Mouse (Mus musculus): ENCODE data around the gene Trip4. TPM values are rescaled to one million over a fixed set of nuclear protein-coding genes. Genes with fewer than 3 reads are reported as not detected.
A peak's percentile ranks its signal among the peaks of the same experiment; 100 is the strongest.

Trip4 gene
- polyA plus RNA-seq, 1 experiment from 2014 or later, result 27.5 TPM

DNA sequence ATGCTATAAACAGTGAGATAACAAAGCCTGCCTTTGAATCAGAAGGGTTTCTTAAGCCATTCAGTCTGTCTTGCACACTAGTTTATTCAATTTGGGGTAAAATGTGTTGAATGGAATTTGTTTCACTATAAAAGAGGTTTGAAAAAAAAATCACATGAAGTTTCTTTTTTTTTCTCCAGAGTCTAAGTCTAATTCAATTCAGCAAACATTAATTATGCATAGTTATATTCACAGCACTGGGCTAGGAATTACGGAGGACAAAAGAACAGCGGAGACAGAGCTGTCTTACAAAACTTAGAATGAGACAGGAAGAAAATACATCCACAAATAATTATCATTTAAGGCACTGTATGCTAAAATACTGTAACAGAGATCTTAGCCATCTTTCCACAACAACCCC, 90.2 kb downstream of the Trip4 start:
- no peaks in the 10 kb centered on the region for H3K27me3 ChIP-seq (replicated peaks; ENCODE audit: control insufficient read depth, insufficient read depth, low read length)
- H3K4me3 ChIP-seq (replicated peaks; ENCODE audit: low read length), result no peak overlapping the region
- H3K9ac ChIP-seq (replicated peaks; ENCODE audit: low read depth, low read length), result no peak overlapping the region; the same call in 1 of the 2 replicates
- peak; percentile 70; the same call in 1 of the 2 replicates for ATAC-seq
- H3K27ac ChIP-seq (ENCODE audit: low read length), result peak overlapping the region; percentile 75
- no peaks in the 10 kb centered on the region; the same call in 1 of the 2 replicates for H3K36me3 ChIP-seq (ENCODE audit: control insufficient read depth, insufficient read depth)
- H3K4me2 ChIP-seq (ENCODE audit: low read length), result no peak overlapping the region
- 6% methylated on average over 2 of the region's 2 CpGs for WGBS
- H3K4me1 ChIP-seq (replicated peaks; ENCODE audit: control insufficient read depth, insufficient read depth, low read length), result peaks cover 18% of the 10 kb centered on the region
- H3K9me3 ChIP-seq (ENCODE audit: control insufficient read depth, low read length), result no peaks in the 10 kb centered on the region

- Histone ChIP-seq H3K4me2 (ENCODE audit: low read length) (no peak overlapping the region), H3K27ac (ENCODE audit: low read length) (no peak overlapping the region), H3K4me1 (replicated peaks; ENCODE audit: control insufficient read depth, insufficient read depth, low read length) (peaks cover 3% of the 10 kb centered on the region; the same call in 1 of the 2 replicates), H3K4me3 (replicated peaks; ENCODE audit: low read length) (no peak overlapping the region), H3K9ac (replicated peaks; ENCODE audit: low read depth, low read length) (no peak overlapping the region), H3K27me3 (replicated peaks; ENCODE audit: control insufficient read depth, insufficient read depth, low read length) (no peaks in the 10 kb centered on the region), H3K36me3 (ENCODE audit: control insufficient read depth, insufficient read depth) (no peaks in the 10 kb centered on the region; the same call in 1 of the 2 replicates), H3K9me3 (ENCODE audit: control insufficient read depth, low read length) (no peaks in the 10 kb centered on the region)
- ATAC-seq, result no peak
- WGBS, result 41% methylated on average over 2 of the region's 2 CpGs
These were observed 95.8 kb downstream of the Trip4 start for GRCm38 (mm10) chr9:65812841-65813240.

DNA sequence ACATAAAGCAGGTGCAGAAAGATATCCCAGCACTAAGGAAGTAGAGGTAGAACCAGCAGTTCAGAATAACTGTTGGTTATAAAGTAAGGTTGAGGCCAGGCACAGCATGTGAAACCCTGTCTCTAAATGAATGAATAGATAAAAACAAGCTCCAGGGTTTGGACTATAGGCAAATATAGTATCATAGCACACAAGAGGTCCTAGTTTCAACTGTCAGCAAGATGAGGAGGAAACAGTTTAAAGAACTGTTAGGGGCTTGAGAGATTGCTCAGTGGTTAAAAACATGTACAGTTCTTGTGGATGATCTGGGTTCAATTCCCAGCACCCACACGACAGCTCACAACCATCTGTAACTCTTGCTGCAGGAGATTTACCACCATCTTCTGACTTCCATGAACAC, 96.8 kb downstream of the Trip4 start:
- no peaks in the 10 kb centered on the region; the same call in 1 of the 2 replicates for H3K36me3 ChIP-seq (ENCODE audit: control insufficient read depth, insufficient read depth)
- H3K9ac ChIP-seq (replicated peaks; ENCODE audit: low read depth, low read length), result no peak overlapping the region
- H3K27ac ChIP-seq (ENCODE audit: low read length), result no peak overlapping the region
- 90% methylated on average over 1 of the region's 1 CpGs for WGBS
- ATAC-seq, result no peak
- H3K4me3 ChIP-seq (replicated peaks; ENCODE audit: low read length), result no peak overlapping the region
- no peak overlapping the region for H3K4me2 ChIP-seq (ENCODE audit: low read length)
- no peaks in the 10 kb centered on the region for H3K9me3 ChIP-seq (ENCODE audit: control insufficient read depth, low read length)
- peaks cover 10% of the 10 kb centered on the region for H3K4me1 ChIP-seq (replicated peaks; ENCODE audit: control insufficient read depth, insufficient read depth, low read length)
- no peaks in the 10 kb centered on the region for H3K27me3 ChIP-seq (replicated peaks; ENCODE audit: control insufficient read depth, insufficient read depth, low read length)

DNA sequence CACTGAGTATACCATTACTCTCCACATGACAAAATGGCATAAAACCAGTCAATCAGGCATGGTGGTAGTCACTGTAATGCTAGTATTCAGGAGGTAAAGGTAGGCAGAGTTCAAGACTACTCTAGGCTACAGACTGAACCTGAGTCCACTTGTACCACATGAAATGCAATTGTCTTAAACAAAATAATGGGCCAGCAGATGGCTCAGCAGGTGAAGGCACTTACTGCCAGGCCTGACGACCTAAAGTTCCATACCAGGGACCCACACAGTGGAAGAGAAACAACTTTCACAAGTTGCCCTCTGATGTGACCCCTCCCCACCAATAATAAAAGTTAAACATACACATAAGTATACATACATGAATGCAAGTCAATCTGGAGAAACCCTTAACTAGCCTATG, 100.8 kb downstream of the Trip4 start:
- H3K4me1 ChIP-seq (replicated peaks; ENCODE audit: control insufficient read depth, insufficient read depth, low read length), result peaks cover 8% of the 10 kb centered on the region
- no peak overlapping the region for H3K9ac ChIP-seq (replicated peaks; ENCODE audit: low read depth, low read length)
- H3K27me3 ChIP-seq (replicated peaks; ENCODE audit: control insufficient read depth, insufficient read depth, low read length), result no peaks in the 10 kb centered on the region
- no peak overlapping the region for H3K4me2 ChIP-seq (ENCODE audit: low read length)
- H3K36me3 ChIP-seq (ENCODE audit: control insufficient read depth, insufficient read depth), result no peaks in the 10 kb centered on the region
- no peak for ATAC-seq
- no peaks in the 10 kb centered on the region for H3K9me3 ChIP-seq (ENCODE audit: control insufficient read depth, low read length)
- H3K27ac ChIP-seq (ENCODE audit: low read length), result no peak overlapping the region
- no peak overlapping the region for H3K4me3 ChIP-seq (replicated peaks; ENCODE audit: low read length)
- 55% methylated on average over 1 of the region's 1 CpGs for WGBS

GRCm38 (mm10) chr9:65807251-65807650, 101.3 kb downstream of the Trip4 start:
- no peaks in the 10 kb centered on the region for H3K27me3 ChIP-seq (replicated peaks; ENCODE audit: control insufficient read depth, insufficient read depth, low read length)
- no peak overlapping the region for H3K4me3 ChIP-seq (replicated peaks; ENCODE audit: low read length)
- ATAC-seq, result no peak
- H3K4me1 ChIP-seq (replicated peaks; ENCODE audit: control insufficient read depth, insufficient read depth, low read length), result peaks cover 8% of the 10 kb centered on the region
- no peaks in the 10 kb centered on the region for H3K36me3 ChIP-seq (ENCODE audit: control insufficient read depth, insufficient read depth)
- no peak overlapping the region for H3K9ac ChIP-seq (replicated peaks; ENCODE audit: low read depth, low read length)
- H3K27ac ChIP-seq (ENCODE audit: low read length), result no peak overlapping the region
- no peaks in the 10 kb centered on the region for H3K9me3 ChIP-seq (ENCODE audit: control insufficient read depth, low read length)
- no peak overlapping the region for H3K4me2 ChIP-seq (ENCODE audit: low read length)
- 19% methylated on average over 5 of the region's 5 CpGs for WGBS

GRCm38 (mm10) chr9:65799770-65800169, 108.8 kb downstream of the Trip4 start:
- Histone ChIP-seq H3K27ac (ENCODE audit: low read length) (no peak overlapping the region), H3K4me2 (ENCODE audit: low read length) (no peak overlapping the region), H3K27me3 (replicated peaks; ENCODE audit: control insufficient read depth, insufficient read depth, low read length) (no peaks in the 10 kb centered on the region), H3K4me1 (replicated peaks; ENCODE audit: control insufficient read depth, insufficient read depth, low read length) (peaks cover 15% of the 10 kb centered on the region), H3K9ac (replicated peaks; ENCODE audit: low read depth, low read length) (no peak overlapping the region), H3K36me3 (ENCODE audit: control insufficient read depth, insufficient read depth) (no peaks in the 10 kb centered on the region), H3K9me3 (ENCODE audit: control insufficient read depth, low read length) (no peaks in the 10 kb centered on the region), H3K4me3 (replicated peaks; ENCODE audit: low read length) (no peak overlapping the region)
- WGBS, result 80% methylated on average over 4 of the region's 4 CpGs
- no peak for ATAC-seq

DNA sequence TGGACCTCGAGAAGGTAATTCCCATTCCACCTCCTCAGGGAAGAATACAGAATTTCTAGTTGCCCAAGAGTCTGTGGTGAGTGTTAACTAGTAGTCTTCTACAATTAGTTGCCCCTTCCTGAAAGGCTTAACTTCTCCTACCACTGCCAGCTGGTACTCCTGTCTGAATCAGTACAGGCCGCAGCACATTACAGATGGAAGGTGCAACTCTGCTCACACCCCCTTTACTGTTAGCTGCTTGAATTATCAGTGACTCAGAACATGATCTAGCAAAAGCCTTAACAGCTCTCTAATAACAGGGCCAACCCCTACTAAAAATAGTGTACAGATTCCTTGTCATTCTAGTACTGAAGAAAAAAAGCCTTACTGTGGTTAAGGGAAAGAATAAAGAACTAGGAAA, 112.9 kb downstream of the Trip4 start:
- no peaks in the 10 kb centered on the region for H3K9me3 ChIP-seq (ENCODE audit: control insufficient read depth, low read length)
- no peak for ATAC-seq
- no peak overlapping the region for H3K9ac ChIP-seq (replicated peaks; ENCODE audit: low read depth, low read length)
- 82% methylated on average over 2 of the region's 2 CpGs for WGBS
- H3K36me3 ChIP-seq (ENCODE audit: control insufficient read depth, insufficient read depth), result no peaks in the 10 kb centered on the region
- H3K4me1 ChIP-seq (replicated peaks; ENCODE audit: control insufficient read depth, insufficient read depth, low read length), result peaks cover 50% of the 10 kb centered on the region
- H3K4me3 ChIP-seq (replicated peaks; ENCODE audit: low read length), result no peak overlapping the region
- H3K4me2 ChIP-seq (ENCODE audit: low read length), result no peak overlapping the region
- no peaks in the 10 kb centered on the region for H3K27me3 ChIP-seq (replicated peaks; ENCODE audit: control insufficient read depth, insufficient read depth, low read length)
- no peak overlapping the region for H3K27ac ChIP-seq (ENCODE audit: low read length)

DNA sequence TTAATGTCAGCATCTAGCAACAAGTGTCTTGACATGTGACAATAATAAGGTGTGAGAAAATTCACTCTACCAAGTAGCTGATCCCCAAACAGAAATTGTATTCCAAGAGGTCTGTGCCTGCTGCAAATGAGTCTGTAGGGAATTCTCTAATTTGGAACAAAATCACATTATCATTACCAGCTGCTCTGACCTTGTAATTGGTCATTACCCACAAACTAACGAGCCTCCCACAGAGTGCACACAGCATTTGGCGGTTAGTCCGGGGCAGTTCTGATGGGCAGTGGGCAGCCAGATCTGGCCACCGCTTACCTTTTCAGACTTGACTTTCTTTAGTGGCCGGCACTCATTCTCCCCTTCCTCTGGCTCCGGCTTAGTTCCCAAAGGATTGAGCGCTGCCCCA, 114.3 kb downstream of the Trip4 start:
- Histone ChIP-seq H3K27ac (ENCODE audit: low read length) (no peak overlapping the region), H3K36me3 (ENCODE audit: control insufficient read depth, insufficient read depth) (no peaks in the 10 kb centered on the region), H3K4me3 (replicated peaks; ENCODE audit: low read length) (no peak overlapping the region), H3K4me2 (ENCODE audit: low read length) (no peak overlapping the region), H3K4me1 (replicated peaks; ENCODE audit: control insufficient read depth, insufficient read depth, low read length) (peaks cover 53% of the 10 kb centered on the region), H3K9ac (replicated peaks; ENCODE audit: low read depth, low read length) (no peak overlapping the region), H3K27me3 (replicated peaks; ENCODE audit: control insufficient read depth, insufficient read depth, low read length) (no peaks in the 10 kb centered on the region), H3K9me3 (ENCODE audit: control insufficient read depth, low read length) (no peaks in the 10 kb centered on the region)
- WGBS, result 31% methylated on average over 7 of the region's 7 CpGs
- ATAC-seq, result no peak

DNA sequence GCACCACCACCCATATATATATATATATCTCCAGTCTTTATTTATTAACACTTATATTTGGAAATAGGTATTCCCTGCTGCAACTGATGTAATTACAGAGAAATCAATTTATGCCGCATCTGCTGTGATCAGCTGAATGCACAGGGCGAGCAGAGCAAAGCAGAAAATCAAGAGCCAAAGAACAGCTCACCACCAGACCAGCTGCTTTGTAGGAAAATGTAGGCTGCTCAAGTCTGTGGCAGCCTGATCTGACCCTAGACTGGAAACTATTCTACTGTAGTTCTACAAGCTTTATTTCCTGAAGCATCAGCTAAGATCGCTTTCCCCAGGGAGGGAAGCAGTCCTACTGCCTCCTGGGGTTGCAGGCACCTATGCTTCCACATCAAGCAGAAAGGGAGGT, 115.1 kb downstream of the Trip4 start:
- Histone ChIP-seq H3K4me3 (replicated peaks; ENCODE audit: low read length) (no peak overlapping the region), H3K4me1 (replicated peaks; ENCODE audit: control insufficient read depth, insufficient read depth, low read length) (peaks cover 53% of the 10 kb centered on the region), H3K9me3 (ENCODE audit: control insufficient read depth, low read length) (no peaks in the 10 kb centered on the region), H3K36me3 (ENCODE audit: control insufficient read depth, insufficient read depth) (no peaks in the 10 kb centered on the region), H3K27ac (ENCODE audit: low read length) (no peak overlapping the region), H3K4me2 (ENCODE audit: low read length) (no peak overlapping the region), H3K27me3 (replicated peaks; ENCODE audit: control insufficient read depth, insufficient read depth, low read length) (no peaks in the 10 kb centered on the region), H3K9ac (replicated peaks; ENCODE audit: low read depth, low read length) (no peak overlapping the region)
- WGBS, result 73% methylated on average over 3 of the region's 3 CpGs
- no peak for ATAC-seq

- H3K27ac ChIP-seq (ENCODE audit: low read length), result no peak overlapping the region; the same call in 1 of the 2 replicates
- no peaks in the 10 kb centered on the region for H3K9me3 ChIP-seq (ENCODE audit: control insufficient read depth, low read length)
- ATAC-seq, result no peak
- H3K36me3 ChIP-seq (ENCODE audit: control insufficient read depth, insufficient read depth), result no peaks in the 10 kb centered on the region
- H3K9ac ChIP-seq (replicated peaks; ENCODE audit: low read depth, low read length), result no peak overlapping the region
- 28% methylated on average over 3 of the region's 3 CpGs for WGBS
- H3K4me1 ChIP-seq (replicated peaks; ENCODE audit: control insufficient read depth, insufficient read depth, low read length), result peaks cover 55% of the 10 kb centered on the region
- H3K27me3 ChIP-seq (replicated peaks; ENCODE audit: control insufficient read depth, insufficient read depth, low read length), result no peaks in the 10 kb centered on the region
- H3K4me2 ChIP-seq (ENCODE audit: low read length), result no peak overlapping the region
- H3K4me3 ChIP-seq (replicated peaks; ENCODE audit: low read length), result no peak overlapping the region
These were observed 115.5 kb downstream of the Trip4 start for GRCm38 (mm10) chr9:65793086-65793485.

Measured in forebrain, embryonic 16.5 days (tissue).